Mouse (Mus musculus): ENCODE results near the gene Ccdc73. TPM values are rescaled to one million over a fixed set of nuclear protein-coding genes. Genes with fewer than 3 reads are reported as not detected.
A peak's percentile ranks its signal among the peaks of the same experiment; 100 is the strongest.
"Not testable (repeated sequence)": the region's sequence is repeated elsewhere in the genome, so short reads cannot be mapped to it uniquely, and the experiment has no call there.

The Ccdc73 gene
- polyA plus RNA-seq, 1 experiment from 2014 or later, result 7.8 TPM

DNA sequence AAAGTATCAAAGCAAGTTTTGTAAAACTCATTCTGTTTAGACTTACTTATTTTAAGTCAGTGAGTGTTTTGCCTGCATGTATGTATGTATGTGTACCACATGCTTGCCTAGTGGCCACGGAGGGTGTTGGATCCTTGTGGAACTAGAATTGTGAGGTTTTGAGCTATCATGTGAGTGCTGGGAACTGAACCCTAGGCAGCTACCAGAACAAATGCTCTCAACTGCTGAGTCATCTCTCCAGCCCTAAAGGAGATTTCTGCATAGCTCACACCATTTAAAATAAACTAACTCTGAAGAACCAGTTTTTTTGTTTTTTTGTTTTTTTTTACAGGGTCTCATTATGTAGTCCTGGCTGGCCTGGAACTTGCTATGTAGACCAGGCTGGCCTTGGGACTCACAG, 11.4 kb upstream of the Ccdc73 start:
- H3K4me2 ChIP-seq (ENCODE audit: low read depth, low read length), result no peak overlapping the region
- DNase-seq (ENCODE audit: low spot score) (no peak), ATAC-seq (ENCODE audit: low read depth) (no peak)
- no peaks in the 10 kb centered on the region for H3K9me3 ChIP-seq (ENCODE audit: control insufficient read depth, low read length)
- no peaks in the 10 kb centered on the region for H3K4me1 ChIP-seq (ENCODE audit: control insufficient read depth, insufficient read depth, low read length)
- no peak overlapping the region for H3K9ac ChIP-seq (ENCODE audit: low read depth, low read length)
- H3K27ac ChIP-seq (replicated peaks; ENCODE audit: low read depth, low read length), result no peak overlapping the region
- H3K36me3 ChIP-seq (ENCODE audit: control insufficient read depth, insufficient read depth, low read length), result no peaks in the 10 kb centered on the region
- no peaks in the 10 kb centered on the region for H3K27me3 ChIP-seq (replicated peaks; ENCODE audit: control insufficient read depth, insufficient read depth, low read length)
- 41% methylated on average over 1 of the region's 1 CpGs for WGBS
- H3K4me3 ChIP-seq (ENCODE audit: low read depth, low read length), result no peak overlapping the region

GRCm38 (mm10) chr2:104858083-104858482, 9.5 kb upstream of the Ccdc73 start:
- H3K4me3 ChIP-seq (ENCODE audit: low read depth, low read length); H3K9me3 ChIP-seq (ENCODE audit: control insufficient read depth, low read length); H3K4me1 ChIP-seq (ENCODE audit: control insufficient read depth, insufficient read depth, low read length); H3K27me3 ChIP-seq (replicated peaks; ENCODE audit: control insufficient read depth, insufficient read depth, low read length); H3K36me3 ChIP-seq (ENCODE audit: control insufficient read depth, insufficient read depth, low read length); H3K27ac ChIP-seq (replicated peaks; ENCODE audit: low read depth, low read length); H3K9ac ChIP-seq (ENCODE audit: low read depth, low read length); H3K4me2 ChIP-seq (ENCODE audit: low read depth, low read length); DNase-seq (ENCODE audit: low spot score); ATAC-seq (ENCODE audit: low read depth): not testable (repeated sequence)
- 89% methylated on average over 3 of the region's 3 CpGs for WGBS

GRCm38 (mm10) chr2:104859060-104859459, 8.5 kb upstream of the Ccdc73 start:
- peak; percentile 52 for DNase-seq (ENCODE audit: low spot score)
- no peaks in the 10 kb centered on the region for H3K36me3 ChIP-seq (ENCODE audit: control insufficient read depth, insufficient read depth, low read length)
- 67% methylated on average over 5 of the region's 5 CpGs for WGBS
- no peak overlapping the region for H3K4me2 ChIP-seq (ENCODE audit: low read depth, low read length)
- no peaks in the 10 kb centered on the region for H3K27me3 ChIP-seq (replicated peaks; ENCODE audit: control insufficient read depth, insufficient read depth, low read length)
- H3K4me3 ChIP-seq (ENCODE audit: low read depth, low read length), result no peak overlapping the region
- H3K4me1 ChIP-seq (ENCODE audit: control insufficient read depth, insufficient read depth, low read length), result no peaks in the 10 kb centered on the region
- H3K27ac ChIP-seq (replicated peaks; ENCODE audit: low read depth, low read length), result no peak overlapping the region
- ATAC-seq (ENCODE audit: low read depth), result no peak
- no peaks in the 10 kb centered on the region for H3K9me3 ChIP-seq (ENCODE audit: control insufficient read depth, low read length)
- H3K9ac ChIP-seq (ENCODE audit: low read depth, low read length), result no peak overlapping the region

DNA sequence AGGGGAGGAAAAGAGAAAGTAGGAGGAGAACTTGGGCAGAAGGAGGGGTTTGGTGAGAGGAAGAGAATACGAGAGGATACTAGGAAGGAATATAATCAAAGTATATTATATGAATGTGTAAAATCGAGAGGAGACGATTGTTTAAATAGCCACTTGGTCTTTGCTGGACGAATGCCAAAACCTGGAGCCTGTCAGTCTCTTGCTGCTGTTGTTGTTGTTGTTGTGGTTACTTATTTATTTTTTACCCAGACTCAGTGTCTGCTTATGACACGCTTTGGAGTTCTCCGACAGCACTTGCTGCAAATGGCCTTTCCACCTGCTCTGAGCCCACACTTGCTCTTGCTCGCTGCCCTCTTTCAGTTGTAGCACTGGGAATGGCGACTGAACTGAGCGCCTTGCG, 7.2 kb upstream of the Ccdc73 start:
- Histone ChIP-seq H3K36me3 (ENCODE audit: control insufficient read depth, insufficient read depth, low read length) (no peaks in the 10 kb centered on the region), H3K27me3 (replicated peaks; ENCODE audit: control insufficient read depth, insufficient read depth, low read length) (no peaks in the 10 kb centered on the region), H3K4me1 (ENCODE audit: control insufficient read depth, insufficient read depth, low read length) (no peaks in the 10 kb centered on the region), H3K9ac (ENCODE audit: low read depth, low read length) (no peak overlapping the region), H3K4me3 (ENCODE audit: low read depth, low read length) (no peak overlapping the region), H3K9me3 (ENCODE audit: control insufficient read depth, low read length) (no peaks in the 10 kb centered on the region), H3K27ac (replicated peaks; ENCODE audit: low read depth, low read length) (no peak overlapping the region), H3K4me2 (ENCODE audit: low read depth, low read length) (no peak overlapping the region)
- DNase-seq (ENCODE audit: low spot score) (no peak), ATAC-seq (ENCODE audit: low read depth) (no peak)
- 85% methylated on average over 10 of the region's 10 CpGs for WGBS

GRCm38 (mm10) chr2:104864176-104864860, 3.3 kb upstream of the Ccdc73 start:
- Histone ChIP-seq H3K4me3 (ENCODE audit: low read depth, low read length) (no peak overlapping the region), H3K27me3 (replicated peaks; ENCODE audit: control insufficient read depth, insufficient read depth, low read length) (no peaks in the 10 kb centered on the region), H3K36me3 (ENCODE audit: control insufficient read depth, insufficient read depth, low read length) (no peaks in the 10 kb centered on the region), H3K27ac (replicated peaks; ENCODE audit: low read depth, low read length) (no peak overlapping the region), H3K4me1 (ENCODE audit: control insufficient read depth, insufficient read depth, low read length) (no peaks in the 10 kb centered on the region), H3K9ac (ENCODE audit: low read depth, low read length) (no peak overlapping the region), H3K4me2 (ENCODE audit: low read depth, low read length) (no peak overlapping the region), H3K9me3 (ENCODE audit: control insufficient read depth, low read length) (no peaks in the 10 kb centered on the region)
- no peak for ATAC-seq (ENCODE audit: low read depth)
- no peak for DNase-seq (ENCODE audit: low spot score)
- 82% methylated on average over 4 of the region's 4 CpGs for WGBS

- ATAC-seq (ENCODE audit: low read depth) (no peak), DNase-seq (ENCODE audit: low spot score) (no peak)
- H3K27ac ChIP-seq (replicated peaks; ENCODE audit: low read depth, low read length), result no peak overlapping the region
- H3K36me3 ChIP-seq (ENCODE audit: control insufficient read depth, insufficient read depth, low read length), result no peaks in the 10 kb centered on the region
- no peaks in the 10 kb centered on the region for H3K9me3 ChIP-seq (ENCODE audit: control insufficient read depth, low read length)
- no peaks in the 10 kb centered on the region for H3K27me3 ChIP-seq (replicated peaks; ENCODE audit: control insufficient read depth, insufficient read depth, low read length)
- no peak overlapping the region for H3K9ac ChIP-seq (ENCODE audit: low read depth, low read length)
- 84% methylated on average over 3 of the region's 3 CpGs for WGBS
- no peak overlapping the region for H3K4me2 ChIP-seq (ENCODE audit: low read depth, low read length)
- no peak overlapping the region for H3K4me3 ChIP-seq (ENCODE audit: low read depth, low read length)
- H3K4me1 ChIP-seq (ENCODE audit: control insufficient read depth, insufficient read depth, low read length), result no peaks in the 10 kb centered on the region
Measured at GRCm38 (mm10) chr2:104869101-104869500, 1.5 kb downstream of the Ccdc73 start.

- Histone ChIP-seq H3K27me3 (replicated peaks; ENCODE audit: control insufficient read depth, insufficient read depth, low read length) (no peaks in the 10 kb centered on the region), H3K36me3 (ENCODE audit: control insufficient read depth, insufficient read depth, low read length) (no peaks in the 10 kb centered on the region), H3K9ac (ENCODE audit: low read depth, low read length) (no peak overlapping the region), H3K9me3 (ENCODE audit: control insufficient read depth, low read length) (no peaks in the 10 kb centered on the region), H3K4me2 (ENCODE audit: low read depth, low read length) (no peak overlapping the region), H3K4me3 (ENCODE audit: low read depth, low read length) (no peak overlapping the region), H3K4me1 (ENCODE audit: control insufficient read depth, insufficient read depth, low read length) (no peaks in the 10 kb centered on the region), H3K27ac (replicated peaks; ENCODE audit: low read depth, low read length) (no peak overlapping the region)
- ATAC-seq (ENCODE audit: low read depth) (no peak), DNase-seq (ENCODE audit: low spot score) (no peak)
- 78% methylated on average over 8 of the region's 8 CpGs for WGBS
Measured at GRCm38 (mm10) chr2:104878794-104879193, 11.2 kb downstream of the Ccdc73 start.

GRCm38 (mm10) chr2:104886109-104886508, 18.5 kb downstream of the Ccdc73 start:
- ATAC-seq (ENCODE audit: low read depth) (no peak), DNase-seq (ENCODE audit: low spot score) (no peak)
- H3K27me3 ChIP-seq (replicated peaks; ENCODE audit: control insufficient read depth, insufficient read depth, low read length), result no peaks in the 10 kb centered on the region
- H3K4me3 ChIP-seq (ENCODE audit: low read depth, low read length), result no peak overlapping the region
- no peak overlapping the region for H3K4me2 ChIP-seq (ENCODE audit: low read depth, low read length)
- WGBS, result 91% methylated on average over 18 of the region's 18 CpGs
- H3K9ac ChIP-seq (ENCODE audit: low read depth, low read length), result no peak overlapping the region
- no peaks in the 10 kb centered on the region for H3K4me1 ChIP-seq (ENCODE audit: control insufficient read depth, insufficient read depth, low read length)
- H3K36me3 ChIP-seq (ENCODE audit: control insufficient read depth, insufficient read depth, low read length), result no peaks in the 10 kb centered on the region
- no peak overlapping the region for H3K27ac ChIP-seq (replicated peaks; ENCODE audit: low read depth, low read length)
- H3K9me3 ChIP-seq (ENCODE audit: control insufficient read depth, low read length), result no peaks in the 10 kb centered on the region

GRCm38 (mm10) chr2:104887331-104887730, 19.7 kb downstream of the Ccdc73 start:
- H3K27me3 ChIP-seq (replicated peaks; ENCODE audit: control insufficient read depth, insufficient read depth, low read length); H3K4me2 ChIP-seq (ENCODE audit: low read depth, low read length); DNase-seq (ENCODE audit: low spot score); H3K4me3 ChIP-seq (ENCODE audit: low read depth, low read length); H3K4me1 ChIP-seq (ENCODE audit: control insufficient read depth, insufficient read depth, low read length); H3K36me3 ChIP-seq (ENCODE audit: control insufficient read depth, insufficient read depth, low read length); ATAC-seq (ENCODE audit: low read depth); H3K27ac ChIP-seq (replicated peaks; ENCODE audit: low read depth, low read length); H3K9ac ChIP-seq (ENCODE audit: low read depth, low read length); H3K9me3 ChIP-seq (ENCODE audit: control insufficient read depth, low read length): not testable (repeated sequence)
- 64% methylated on average over 2 of the region's 2 CpGs for WGBS
